Mouse (Mus musculus) layer of hippocampus, adult 6 months (tissue): Measurements from ENCODE around the gene Sf3b6. TPM values are rescaled to one million over a fixed set of nuclear protein-coding genes. Genes with fewer than 3 reads are reported as not detected.

Source experiments
- long read RNA-seq, 2 experiments: library from polyadenylated mRNA; unstranded; transcript quantifications; one replicate each; pipeline ENCODE4 v2.0.0; 2019 to 2020
- polyA plus RNA-seq: library from polyadenylated mRNA; unstranded; fragments of <200 nt; fragmentation: Nextera tagmentation; gene quantifications from 2 replicates; pipeline ENCODE4 v1.2.3, GENCODE M21; 2021

Gene Sf3b6
- 148 and 151 TPM in 2 replicates for polyA plus RNA-seq
- long read RNA-seq, experiment 1, transcript Sf3b6-201 (4 exons, 1,180 nt): major isoform, 86 of 97 reads
- long read RNA-seq, experiment 1, partial matches to known transcripts: 2 of 97 reads
- long read RNA-seq, experiment 1, other reads (novel, unspliced or antisense): 5 of 97 reads
- long read RNA-seq, experiment 2, transcript Sf3b6-201 (4 exons, 1,180 nt): major isoform, 22 of 30 reads
- long read RNA-seq, experiment 2, partial matches to known transcripts: 0 of 30 reads
- long read RNA-seq, experiment 2, other reads (novel, unspliced or antisense): 6 of 30 reads

DNA sequence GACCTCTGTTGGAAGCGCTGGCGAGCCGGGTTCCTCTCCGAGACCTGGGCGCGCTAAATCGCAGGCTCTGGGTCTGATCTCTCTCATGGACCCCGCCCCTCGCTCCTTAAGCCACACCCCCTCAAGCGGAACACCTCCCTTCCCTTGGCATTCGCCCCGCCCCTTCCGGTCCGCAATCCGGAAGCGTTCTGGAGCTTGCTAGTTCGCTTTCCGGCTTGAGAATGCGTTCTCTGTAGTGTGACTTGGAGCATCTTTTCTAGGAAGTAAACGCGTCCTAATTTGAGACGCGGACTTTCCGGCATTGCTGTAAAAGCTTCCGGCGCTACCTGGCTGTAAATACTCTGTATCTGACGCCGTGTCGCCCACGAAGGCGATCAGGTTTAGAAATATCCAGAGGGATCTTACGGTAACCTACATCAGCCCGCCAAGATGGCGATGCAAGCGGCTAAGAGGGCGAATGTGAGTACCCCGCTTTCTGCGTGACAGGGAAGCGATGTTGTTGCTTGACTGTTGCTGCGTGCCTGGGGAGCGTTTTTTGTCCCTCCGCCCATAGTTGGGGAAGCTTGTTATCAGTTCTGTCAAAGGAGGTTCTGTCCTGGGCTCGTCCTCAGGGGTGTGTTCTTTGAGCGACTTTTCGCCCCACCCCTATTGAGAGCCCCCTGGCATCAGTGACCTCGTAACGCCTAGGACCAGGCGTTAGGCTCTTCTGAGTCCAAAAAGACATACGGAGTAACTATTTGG, at the start of gene Sf3b6:
Sf3b6 (plus strand) TSS at position 184 of the 741 bp plus-strand sequence.

DNA sequence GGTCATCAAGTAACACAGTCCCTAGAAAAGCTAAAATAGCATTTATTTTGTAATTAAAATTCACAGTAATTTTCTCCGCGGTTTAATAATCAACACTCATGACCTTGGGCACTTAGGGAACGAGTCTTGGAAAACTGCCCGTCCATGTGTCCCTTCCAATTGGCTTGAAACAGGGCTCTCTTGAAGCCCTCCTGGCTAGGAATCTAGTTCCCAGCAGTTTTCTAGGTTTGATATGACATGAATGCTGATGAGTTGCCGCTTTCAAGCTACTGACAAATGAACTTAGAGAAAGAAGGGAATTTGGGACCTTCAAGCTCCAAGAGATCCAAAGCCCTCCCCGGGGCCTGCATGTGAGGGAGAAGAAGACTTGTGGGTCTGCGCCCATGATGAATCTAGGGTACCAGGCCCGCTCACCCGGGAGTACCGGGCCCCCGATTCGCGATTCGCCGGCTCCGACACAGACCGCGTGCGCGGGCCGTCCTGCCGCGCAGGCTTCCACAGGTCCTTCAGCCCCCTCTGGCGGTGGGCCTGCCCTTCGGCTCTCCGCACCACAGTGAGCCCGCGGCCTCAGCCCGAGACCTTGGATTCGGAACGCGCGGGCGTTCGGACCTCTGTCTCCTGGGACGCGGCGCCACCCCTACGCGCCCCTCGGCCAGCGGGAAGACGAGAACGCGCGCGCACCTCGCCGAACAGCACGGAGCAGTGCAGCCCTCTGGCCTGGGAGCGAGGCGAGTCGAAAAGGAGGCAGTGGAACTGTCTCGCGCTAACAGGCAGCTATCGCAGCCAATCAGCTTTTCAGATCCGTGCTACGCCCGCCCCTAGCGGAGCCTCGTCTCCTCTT, 48.6 kb upstream of the Sf3b6 start, which contains the start of the genes Pfn4 and Fam228b:
Pfn4 (plus strand) TSS at position 531 of the 841 bp plus-strand sequence.
Fam228b (minus strand) TSS at position 776 of the 841 bp plus-strand sequence.

DNA sequence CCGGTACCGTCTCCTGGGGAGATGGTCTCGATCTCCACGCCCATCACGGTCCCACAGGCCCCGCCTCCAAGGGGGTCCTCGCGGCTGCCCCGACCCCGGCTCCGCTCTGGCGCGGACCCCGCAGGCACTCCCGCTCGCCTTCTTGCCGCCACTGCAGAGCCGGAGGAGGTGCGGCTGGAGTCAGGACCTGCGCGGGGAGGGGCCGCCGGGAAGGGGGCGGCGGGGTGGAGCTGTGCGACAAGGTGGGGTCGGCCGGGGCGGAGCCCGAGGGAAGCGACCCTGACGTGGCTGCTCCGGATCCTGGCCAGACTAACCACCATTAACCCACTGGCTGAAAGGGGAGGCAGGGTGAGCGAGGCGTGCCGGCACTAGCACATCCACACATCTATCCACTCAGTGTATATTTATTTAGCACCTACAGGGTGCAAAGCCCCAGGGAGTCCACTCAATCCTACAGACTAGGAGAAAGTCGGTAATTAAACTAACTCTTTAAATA, 24.1 kb downstream of the Sf3b6 start, which contains the start of gene Fkbp1b:
Fkbp1b (minus strand) TSS at position 200 of the 496 bp plus-strand sequence.

DNA sequence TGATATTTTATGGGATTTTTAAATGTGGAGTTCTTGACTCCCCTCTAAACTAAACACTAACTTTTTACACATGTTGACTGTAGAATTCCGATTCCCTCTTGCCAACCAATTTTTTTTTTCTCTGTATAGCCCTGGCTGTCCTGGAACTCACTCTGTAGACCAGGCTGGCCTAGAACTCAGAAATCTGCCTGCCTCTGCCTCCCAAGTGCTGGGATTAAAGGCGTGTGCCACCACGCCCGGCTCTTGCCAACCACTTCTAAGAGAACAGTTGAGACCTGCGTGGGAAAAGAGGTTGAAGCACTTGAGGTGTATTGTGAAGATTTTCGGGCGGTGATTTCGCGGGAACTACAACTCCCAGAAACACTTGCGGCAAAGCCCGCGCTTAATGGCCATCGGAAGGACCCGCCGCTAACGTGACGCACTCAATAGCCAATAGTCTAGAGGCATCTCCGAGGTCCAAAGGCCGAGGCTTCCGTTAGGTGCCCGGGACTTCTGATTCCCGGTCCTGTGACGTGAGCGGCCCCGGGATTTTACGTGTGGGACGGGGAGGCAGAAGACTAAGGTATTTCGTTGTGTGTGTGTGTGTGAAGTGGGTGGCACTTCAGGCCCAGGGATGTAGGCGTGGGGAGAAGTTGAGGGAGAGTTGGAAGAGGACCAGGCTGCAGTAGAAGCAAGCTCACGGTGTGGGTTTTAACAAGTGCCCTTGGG, 25.7 kb downstream of the Sf3b6 start, which contains the start of gene Wdcp:
Wdcp (plus strand) TSS at position 414 of the 708 bp plus-strand sequence.

DNA sequence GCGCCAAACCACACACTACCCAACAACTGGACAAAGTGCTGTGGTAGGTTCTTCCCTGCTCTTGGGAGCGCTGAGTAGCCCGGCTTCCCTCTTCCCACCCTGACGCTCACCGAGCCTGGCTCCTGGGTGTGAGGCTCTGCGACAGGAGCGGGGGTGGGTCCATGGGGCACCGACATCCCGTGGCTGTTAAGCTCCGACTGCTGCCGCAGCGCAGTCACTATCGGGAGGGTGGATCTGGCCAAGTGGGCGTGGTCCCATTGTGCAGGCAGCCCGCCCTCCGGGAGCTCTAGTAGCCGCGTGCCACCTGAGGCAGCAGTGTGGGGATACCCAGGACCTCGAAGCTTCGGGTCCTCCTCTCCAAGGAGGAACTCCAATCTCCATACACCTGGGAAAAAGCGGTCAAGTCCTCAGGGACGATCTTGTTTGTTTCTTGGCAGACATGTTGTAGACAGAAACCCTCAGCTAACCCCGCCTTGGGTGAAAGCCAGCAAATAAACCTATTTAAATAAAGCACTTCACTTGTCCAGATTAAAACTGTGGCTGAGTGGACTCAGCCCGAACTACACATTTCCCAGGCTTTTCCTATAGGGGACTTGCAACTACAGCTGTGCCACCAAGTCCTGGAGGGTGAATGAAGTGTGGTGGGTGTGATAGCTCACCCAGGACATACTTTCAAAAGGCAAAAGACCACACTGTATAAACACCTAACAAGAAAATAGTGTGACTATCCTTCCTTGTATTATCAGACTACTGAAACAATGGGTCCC, 57.0 kb downstream of the Sf3b6 start, which contains the start of gene Mfsd2b:
Mfsd2b (minus strand) TSS at position 199 of the 767 bp plus-strand sequence.

Other genes with a start within 250 kb of the Sf3b6 start
- gene Itsn2, start 224.9 kb upstream of the Sf3b6 start, polyA plus RNA-seq: 24.6 and 28.4 TPM in 2 replicates
- not detected in 2 replicates for gene Gm3625, start 224.6 kb upstream of the Sf3b6 start, polyA plus RNA-seq
- 0.15 and 0.29 TPM in 2 replicates for gene Fam228a, start 79.1 kb upstream of the Sf3b6 start, polyA plus RNA-seq
- gene Pfn4, start 48.5 kb upstream of the Sf3b6 start, polyA plus RNA-seq: 20.5 and 22.1 TPM in 2 replicates
- 8.8 and 11.9 TPM in 2 replicates for gene Fam228b, start 48.3 kb upstream of the Sf3b6 start, polyA plus RNA-seq
- 78.4 and 87.8 TPM in 2 replicates for gene Fkbp1b, start 24.0 kb downstream of the Sf3b6 start, polyA plus RNA-seq
- gene Wdcp, start 25.8 kb downstream of the Sf3b6 start, polyA plus RNA-seq: 8.6 and 11.6 TPM in 2 replicates
- gene Mfsd2b, start 56.8 kb downstream of the Sf3b6 start, polyA plus RNA-seq: 0.10 TPM in 2 replicates
- gene Ubxn2a, start 90.2 kb downstream of the Sf3b6 start, polyA plus RNA-seq: 43.6 and 44.4 TPM in 2 replicates
- 1.1 TPM in 2 replicates for gene Atad2b, start 99.8 kb downstream of the Sf3b6 start, polyA plus RNA-seq